Mouse (Mus musculus): ENCODE data around the gene Mlec.
A peak's percentile ranks its signal among the peaks of the same experiment; 100 is the strongest.
"Not testable (repeated sequence)": the region's sequence is repeated elsewhere in the genome, so short reads cannot be mapped to it uniquely, and the experiment has no call there.

The Mlec gene

GRCm38 (mm10) chr5:115177866-115178265, 19.9 kb upstream of the Mlec start:
- DNase-seq = no peak

GRCm38 (mm10) chr5:115174554-115174953, 16.6 kb upstream of the Mlec start:
- DNase-seq = no peak

DNA sequence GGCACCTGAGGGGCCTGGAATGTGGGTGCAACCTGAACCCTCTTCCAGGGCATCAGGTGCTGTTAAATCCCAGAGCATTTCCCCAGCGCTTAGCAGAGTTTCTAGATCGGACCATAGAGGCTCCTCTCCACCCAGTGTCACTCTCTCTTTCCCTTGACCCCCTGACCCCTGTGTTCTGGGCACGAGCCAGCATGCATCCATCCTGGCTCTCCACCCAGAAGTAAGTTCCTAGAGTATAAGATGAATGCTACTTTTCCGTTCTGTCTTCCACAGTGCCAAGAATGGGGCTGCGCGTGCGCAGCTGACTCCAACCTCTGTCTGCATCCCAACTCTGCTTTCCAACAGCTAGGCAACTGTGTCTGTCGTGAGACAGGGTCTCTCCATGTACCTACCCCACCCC, 12.2 kb upstream of the Mlec start:
- no peak for DNase-seq

- DNase-seq = no peak
Measured at GRCm38 (mm10) chr5:115168641-115169415, 10.8 kb upstream of the Mlec start.

DNA sequence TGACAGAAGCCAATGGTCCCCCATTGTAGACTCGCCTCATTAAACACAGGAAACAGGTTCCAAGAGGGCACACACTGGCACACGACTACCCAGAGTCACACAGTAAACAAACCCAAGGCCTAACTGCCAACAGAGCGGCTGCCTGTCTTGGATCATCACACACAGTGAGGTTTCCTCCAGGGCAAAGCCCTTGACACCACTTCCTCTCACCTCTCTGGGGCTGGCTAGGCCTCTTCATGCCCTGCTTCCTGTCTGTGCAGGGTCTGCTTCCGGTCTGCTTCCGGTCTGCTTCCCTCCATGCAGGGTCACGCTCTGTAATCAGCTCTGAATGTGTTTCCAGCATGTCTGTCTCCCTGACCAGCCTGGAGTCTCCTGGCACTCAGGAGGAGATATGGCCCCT, 9.4 kb upstream of the Mlec start:
- no peak for DNase-seq

DNA sequence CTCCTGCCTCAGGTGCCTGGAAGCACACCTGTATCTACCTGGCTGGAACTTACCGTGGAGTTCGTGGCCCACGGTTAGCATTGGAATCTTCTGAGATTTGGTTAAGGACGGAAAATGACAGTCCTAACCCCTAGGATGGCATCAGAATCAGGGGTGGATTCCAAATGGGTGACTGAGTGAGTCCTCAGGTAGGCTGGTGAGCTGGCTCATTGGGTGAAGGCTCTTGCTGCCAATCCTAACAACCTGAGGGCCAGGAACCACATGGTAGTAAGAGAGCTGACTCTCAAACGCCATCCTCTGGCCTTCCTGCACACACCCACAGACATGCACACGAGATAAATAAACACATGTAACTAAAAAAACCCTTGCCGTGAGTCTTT, 8.8 kb upstream of the Mlec start:
- no peak for DNase-seq

DNA sequence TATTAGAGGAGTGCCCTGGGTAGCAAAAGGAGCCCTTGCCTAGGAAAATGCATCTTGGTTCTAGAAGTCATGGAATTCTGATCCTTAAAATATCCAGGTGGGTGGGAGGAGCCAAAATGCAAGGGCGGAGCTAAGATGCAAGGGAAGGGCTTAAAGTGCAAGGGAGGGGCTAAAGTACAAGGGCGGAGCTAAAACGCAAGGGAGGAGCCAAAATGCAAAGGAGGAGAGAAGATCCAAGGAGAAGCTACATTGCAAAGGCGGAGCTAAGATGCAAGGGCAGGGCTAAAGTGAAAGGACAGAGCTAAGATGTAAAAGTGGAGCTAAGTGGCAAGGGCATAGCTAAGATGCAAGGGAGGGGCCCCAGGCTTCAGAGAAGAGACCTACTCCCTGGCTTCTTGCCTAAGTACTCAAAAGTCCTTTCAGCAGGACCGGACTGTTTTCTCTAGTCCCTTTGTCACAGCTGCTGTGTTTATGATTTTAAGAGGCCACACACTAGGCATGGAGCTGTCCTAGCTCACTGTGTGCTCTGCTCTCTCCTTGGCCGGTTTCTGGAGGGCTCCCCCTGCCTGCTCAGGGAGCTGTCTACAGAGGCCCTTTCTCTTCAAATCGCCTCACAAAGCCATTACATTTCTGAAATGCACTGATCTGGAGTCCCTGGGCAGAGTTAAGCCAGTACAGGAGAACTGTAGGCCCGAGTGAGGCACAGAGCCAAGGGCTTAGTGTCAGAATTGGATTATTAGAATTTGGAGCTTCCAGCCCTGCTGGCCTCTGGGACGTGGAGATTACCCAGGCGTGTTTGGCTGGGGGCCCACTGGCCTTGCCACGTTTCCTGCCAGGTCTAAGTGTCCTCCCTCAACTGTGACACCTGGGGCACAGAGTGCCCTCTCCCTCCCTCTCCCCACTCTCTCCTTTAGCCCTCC, 8.2 kb upstream of the Mlec start:
- no peak for DNase-seq

DNA sequence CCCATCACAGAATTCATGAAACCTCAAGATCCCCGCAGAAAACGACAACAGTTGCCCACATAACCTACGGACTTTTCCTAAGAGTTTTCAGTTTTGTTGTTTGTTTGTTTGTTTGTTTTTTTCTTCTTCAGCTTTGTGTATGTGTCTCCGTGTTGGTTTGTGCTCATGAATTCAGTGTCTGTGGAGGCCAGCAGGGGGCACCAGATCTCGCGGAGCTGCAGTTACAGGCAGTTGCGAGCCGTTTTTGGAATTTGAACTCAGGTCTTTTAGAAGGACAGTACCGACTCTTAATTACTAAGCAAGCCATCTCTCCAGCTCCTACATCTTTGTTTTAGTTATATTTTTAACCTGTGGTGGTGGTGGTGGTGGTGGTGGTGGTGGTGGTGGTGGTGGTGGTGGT, 7.4 kb upstream of the Mlec start:
- no peak for DNase-seq

GRCm38 (mm10) chr5:115164446-115164845, 6.5 kb upstream of the Mlec start:
- not testable (repeated sequence) for DNase-seq

DNA sequence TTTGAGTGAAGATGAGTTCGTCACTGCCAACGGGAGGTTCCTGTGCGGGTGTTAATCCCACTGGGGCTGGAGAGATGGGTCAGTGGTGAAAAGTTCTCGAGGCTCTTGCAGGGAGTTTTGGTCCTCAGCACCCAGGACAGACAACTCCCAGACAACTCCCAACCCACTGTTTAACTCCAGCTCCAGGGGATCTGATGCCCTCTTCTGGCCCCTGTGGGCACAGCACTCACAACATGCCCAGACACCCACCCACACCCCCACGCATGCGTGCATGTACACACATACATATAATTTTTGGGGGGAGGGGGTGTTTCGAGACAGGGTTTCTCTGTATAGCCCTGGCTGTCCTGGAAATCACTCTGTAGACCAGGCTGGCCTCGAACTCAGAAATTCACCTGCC, 5.6 kb upstream of the Mlec start:
- peak; percentile 69 to 77 for DNase-seq

DNA sequence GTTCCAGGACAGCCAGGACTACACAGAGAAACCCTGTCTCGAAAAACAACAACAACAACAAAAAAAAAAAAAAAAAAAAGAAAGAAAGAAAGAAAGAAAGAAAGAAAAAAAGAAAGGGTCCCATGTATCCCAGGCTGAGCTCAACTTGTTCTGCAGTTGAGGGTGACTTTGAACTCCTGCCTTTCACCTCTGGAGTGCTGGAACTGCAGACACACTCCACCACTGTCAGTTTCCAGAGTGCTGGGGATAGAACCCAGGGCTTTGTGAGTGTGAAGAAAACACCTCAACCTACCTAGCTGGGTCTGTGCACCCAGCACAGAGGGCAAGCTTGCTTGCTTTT, 3.9 kb upstream of the Mlec start:
- not testable (repeated sequence) for DNase-seq

DNA sequence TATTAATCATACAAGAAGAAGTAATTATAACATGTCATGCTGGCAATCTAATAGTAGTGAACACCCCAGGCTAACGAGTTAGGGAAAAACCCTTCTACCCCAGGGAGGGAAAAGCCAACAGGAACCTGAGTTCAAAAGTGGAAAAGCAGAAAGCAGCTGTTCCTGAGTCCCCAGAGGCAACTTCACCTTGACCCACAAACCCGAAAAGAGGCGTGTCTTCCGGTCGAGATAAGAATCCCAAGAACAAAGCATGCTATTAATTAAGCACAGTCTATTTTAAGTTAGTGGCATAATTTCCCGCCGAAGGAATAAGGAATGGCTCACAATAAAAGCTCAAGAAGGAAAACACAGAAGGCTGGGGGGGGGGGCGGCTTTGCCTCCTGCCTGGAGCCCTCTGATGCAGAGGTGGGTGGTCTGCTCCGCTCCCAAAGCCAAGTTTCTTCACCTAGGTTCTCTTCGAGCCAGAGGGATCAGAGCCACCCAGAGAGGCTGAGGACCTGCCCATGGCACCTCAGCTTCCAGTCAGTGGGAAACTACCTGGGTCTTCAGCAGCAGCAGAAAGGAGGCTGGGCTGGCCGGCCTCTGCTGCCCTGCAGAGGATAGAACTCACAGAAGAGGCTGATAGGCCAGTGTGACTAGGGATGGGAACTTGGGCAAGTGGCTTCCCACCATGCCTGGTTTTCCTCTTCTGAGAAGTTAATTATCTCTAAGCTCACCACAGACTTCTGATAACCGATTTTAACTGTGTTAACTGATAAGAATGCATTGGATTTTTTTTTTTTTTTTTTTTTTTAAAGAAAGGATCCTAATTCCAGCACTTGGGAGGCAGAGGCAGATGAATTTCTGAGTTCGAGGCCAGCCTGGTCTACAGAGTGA, 3.3 kb upstream of the Mlec start:
- DNase-seq = no peak

DNA sequence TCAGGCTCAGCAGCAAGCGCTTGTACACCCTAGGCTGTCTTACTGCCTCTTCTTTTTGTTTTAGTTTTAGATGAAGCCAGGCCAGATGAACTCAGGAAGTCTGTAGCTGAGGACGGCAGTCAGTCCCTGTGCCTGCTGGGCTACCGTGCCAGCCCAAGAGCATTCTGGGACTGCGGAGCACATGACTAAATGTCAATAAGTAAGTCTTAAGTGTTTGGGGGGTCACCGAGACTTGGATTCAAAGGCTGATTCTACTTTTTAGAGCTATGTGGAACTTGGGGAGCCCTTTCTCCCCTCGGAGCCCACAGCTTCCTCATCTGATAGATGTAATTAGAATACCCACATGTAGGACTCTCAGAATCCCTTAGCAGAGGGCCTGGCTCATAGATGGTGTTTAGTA, 2.7 kb upstream of the Mlec start:
- no peak for DNase-seq

- no peak for DNase-seq
Measured at GRCm38 (mm10) chr5:115159165-115159564, 1.2 kb upstream of the Mlec start.

- DNase-seq = no peak
Measured at GRCm38 (mm10) chr5:115156933-115157589, 918 bp downstream of the Mlec start.

DNA sequence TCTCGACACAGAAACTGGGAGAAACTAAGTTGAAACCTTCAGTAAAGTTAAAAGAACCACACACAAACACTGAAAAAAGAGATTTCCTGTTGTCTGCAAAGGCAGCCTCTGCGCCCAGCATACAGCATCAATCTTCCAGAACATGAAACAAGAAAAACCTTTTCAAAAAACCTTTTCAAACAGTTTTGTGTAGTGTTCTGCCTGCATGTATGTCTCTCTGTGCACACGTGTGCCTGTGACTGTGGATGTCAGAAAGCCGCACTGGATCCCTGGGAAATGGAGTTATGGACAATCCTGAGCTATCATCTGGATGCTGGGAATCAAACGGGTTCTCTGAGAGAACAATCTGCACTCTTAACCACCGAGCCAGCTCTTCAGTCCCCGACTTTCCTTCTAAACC, 1.6 kb downstream of the Mlec start:
- DNase-seq = no peak

DNA sequence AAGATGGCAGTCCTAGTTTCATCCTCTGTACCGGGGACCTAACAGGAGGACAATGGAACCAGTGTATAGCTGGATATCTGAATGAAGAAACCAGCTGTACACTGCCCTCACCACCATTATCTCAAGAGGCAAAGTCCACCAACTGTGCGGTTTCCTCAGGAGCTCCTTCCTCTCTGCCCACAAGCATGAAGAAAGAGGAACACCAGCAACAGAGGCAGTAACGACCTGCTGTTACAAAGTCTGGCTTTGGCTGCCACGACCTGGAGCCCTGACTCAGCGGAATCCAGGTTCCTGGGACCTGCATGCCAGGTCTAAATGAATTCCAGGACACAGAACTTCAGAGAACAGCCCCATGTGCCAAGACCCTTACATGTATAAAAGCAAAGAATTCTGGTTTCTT, 2.1 kb downstream of the Mlec start:
- DNase-seq = peak; percentile 42 to 48

GRCm38 (mm10) chr5:115155156-115155631, 2.8 kb downstream of the Mlec start:
- no peak for DNase-seq

- DNase-seq = no peak
Measured at GRCm38 (mm10) chr5:115152132-115152956, 5.6 kb downstream of the Mlec start.

GRCm38 (mm10) chr5:115151457-115151856, 6.5 kb downstream of the Mlec start:
- DNase-seq = no peak

DNA sequence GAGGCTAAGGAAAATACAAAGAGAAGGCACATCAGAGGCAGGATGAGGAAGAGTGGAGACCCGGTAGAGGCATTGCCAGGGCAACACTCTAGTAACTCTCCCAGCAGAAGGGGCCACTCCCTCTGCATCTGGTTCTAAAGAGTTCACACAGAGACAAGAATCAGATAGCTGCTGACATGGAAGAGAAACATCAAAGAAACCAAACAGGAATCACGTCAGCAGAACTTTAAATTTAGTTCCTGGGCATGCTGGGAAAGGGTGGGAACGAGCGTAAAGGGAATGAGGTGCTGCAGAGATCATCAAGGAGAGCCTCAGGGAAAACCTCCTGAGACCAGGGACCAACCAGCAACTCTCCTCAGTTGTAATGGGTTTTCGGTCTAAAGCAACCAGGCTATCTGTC, 7.0 kb downstream of the Mlec start:
- no peak for DNase-seq

All from lung, adult 18-20 months (tissue).